Mouse (Mus musculus): ENCODE measurements around the gene Gm49416.

Gm49416 gene

DNA sequence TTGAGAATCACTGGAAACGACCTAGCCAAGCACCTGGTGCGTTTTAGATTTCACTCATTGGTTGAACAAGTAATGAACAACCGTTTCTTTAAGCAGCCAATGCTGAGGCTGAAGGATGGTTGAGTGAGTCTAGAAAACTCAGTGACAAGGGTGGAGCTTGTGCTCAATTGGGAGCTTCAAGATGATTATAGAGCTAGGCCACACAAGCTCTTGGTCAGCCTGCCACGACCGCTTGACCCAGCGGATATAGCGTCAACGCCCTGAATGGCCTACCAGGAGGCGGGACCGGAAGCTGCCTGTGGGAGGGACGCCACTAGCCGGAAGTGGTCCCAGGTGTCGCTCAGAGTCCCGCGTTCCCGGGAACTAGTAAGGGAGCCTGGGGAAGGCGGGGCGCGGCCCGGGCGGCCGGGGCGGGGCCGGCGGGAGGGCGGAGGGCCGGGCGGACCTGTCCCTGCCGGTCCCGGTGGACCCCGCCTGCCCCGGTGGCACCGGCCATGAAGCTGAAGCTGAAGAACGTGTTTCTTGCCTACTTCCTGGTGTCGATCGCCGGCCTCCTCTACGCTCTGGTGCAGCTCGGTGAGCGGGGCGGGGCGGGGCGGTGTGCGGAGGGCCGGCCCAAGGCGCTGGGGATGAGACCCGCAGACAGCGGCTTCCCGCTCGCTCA, 31.5 kb downstream of the Gm49416 start, which contains the start of gene B3gat3:
B3gat3 (plus strand) TSS at position 302 of the 664 bp plus-strand sequence.
- DNase-seq (ENCODE audit: low read depth, low spot score): peak; percentile 86

DNA sequence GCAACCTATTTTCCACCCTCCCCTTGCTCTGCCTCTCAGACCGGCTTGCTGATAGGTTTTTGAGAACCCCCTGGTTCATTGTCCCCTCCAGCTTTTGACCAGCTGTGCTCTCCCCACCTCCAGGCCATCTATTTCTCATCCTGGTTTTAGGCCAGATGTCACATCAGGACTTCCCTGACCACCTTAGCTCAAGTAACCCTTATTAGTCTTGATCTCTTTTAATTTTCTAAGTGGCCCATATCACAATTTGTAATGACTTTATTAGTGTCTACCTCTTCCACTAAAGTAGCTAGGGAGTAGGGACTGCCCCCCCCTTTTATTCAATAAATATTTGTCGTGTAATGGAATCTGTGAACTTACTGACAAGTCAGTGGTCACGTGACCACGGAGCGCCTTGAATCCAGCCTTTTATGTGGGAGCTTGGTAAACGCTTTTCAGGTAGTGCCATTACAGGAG, 32.1 kb downstream of the Gm49416 start:
- DNase-seq (ENCODE audit: low read depth, low spot score): no peak

DNA sequence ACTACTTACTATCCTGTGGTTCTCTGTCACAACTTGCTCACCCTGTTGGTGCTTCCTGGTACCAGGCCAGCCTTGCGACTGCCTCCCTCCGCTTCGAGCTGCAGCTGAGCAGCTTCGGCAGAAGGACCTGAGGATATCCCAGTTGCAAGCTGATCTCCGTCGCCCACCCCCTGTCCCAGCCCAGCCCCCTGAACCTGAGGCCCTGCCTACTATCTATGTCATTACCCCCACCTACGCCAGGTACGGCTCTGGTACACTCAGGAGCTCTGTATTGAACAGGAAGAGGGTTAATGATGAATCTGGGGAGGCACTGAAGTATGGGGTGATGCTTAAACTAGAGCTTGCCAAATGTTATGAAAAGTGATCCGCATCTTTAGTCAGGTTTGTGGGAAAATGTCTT, 33.0 kb downstream of the Gm49416 start:
- no peak for DNase-seq (ENCODE audit: low read depth, low spot score)

DNA sequence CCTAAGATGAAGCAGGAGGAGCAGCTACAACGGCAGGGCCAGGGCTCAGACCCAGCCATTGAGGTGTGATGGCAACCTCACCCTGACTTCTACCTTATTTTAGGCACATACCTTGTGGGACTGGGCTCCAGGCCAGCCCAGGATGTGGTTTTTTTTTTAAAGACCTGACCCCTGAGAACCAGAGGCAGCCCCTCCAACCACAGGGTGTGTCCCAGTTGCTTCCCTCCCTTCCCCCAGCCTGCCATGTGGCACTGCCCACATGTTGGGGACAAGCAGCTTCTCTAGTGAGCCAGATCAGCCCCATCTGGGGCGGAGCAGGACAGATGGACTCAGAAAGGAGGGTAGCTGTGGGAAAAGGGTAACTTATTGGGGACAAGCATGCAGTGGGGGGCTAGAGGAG, 38.0 kb downstream of the Gm49416 start:
- no peak for DNase-seq (ENCODE audit: low read depth, low spot score)

DNA sequence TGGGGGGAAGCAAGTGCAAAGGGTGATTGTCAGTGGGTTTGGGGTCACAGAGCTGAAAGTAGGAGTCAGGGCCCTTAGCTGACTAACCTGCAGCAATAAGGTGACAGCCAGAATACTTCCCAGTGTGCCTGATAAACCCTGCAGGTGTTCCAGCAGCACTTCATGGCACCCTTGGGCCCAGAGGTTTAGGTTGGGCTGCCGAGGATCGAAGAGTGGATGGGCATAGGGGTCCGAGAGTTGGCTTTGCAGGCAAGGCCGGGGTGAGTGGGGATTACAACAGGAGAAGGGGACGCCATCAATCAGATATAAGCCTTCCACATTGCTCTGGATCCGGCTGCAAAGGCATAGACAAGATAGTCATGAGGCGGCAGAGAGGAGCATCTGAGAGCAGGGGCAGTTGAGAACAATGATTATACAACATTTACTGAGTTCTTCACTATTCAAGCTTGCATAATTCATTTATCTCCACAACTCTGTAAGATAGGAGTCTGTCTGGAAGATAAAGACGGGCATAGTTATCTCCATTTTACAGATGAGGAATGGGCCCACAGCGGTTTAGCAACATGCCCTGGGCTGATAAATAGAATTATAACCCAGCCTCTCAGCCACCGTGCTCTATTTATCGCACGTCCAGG, 39.3 kb downstream of the Gm49416 start:
- DNase-seq (ENCODE audit: low read depth, low spot score): no peak

DNA sequence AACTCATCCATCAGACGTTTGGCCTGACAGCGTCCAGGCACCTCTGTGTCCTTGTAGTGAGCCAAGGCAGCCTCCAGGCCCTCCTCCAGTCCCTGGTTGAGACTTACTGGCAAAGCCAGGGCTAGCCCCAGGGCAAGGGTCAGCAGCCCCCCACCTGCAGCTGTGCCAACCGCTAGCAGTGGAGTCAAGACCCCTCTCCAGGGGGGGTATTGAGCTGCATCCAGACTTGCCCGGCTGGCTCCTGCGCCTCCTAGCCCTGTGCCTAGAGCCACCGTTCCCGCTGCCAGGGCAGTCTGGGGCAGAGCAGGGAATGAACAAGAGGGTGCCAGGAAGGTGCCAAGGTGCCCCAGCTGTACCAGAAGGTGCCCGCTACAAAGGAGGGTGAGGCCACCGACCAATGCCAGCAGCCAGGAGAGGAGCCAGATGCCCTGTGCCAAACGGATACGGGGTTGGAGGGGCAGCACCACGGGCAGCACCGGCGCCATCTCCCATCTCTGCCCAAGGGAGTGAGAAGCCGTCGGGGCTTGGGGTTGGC, 40.0 kb downstream of the Gm49416 start:
- DNase-seq (ENCODE audit: low read depth, low spot score): no peak

DNA sequence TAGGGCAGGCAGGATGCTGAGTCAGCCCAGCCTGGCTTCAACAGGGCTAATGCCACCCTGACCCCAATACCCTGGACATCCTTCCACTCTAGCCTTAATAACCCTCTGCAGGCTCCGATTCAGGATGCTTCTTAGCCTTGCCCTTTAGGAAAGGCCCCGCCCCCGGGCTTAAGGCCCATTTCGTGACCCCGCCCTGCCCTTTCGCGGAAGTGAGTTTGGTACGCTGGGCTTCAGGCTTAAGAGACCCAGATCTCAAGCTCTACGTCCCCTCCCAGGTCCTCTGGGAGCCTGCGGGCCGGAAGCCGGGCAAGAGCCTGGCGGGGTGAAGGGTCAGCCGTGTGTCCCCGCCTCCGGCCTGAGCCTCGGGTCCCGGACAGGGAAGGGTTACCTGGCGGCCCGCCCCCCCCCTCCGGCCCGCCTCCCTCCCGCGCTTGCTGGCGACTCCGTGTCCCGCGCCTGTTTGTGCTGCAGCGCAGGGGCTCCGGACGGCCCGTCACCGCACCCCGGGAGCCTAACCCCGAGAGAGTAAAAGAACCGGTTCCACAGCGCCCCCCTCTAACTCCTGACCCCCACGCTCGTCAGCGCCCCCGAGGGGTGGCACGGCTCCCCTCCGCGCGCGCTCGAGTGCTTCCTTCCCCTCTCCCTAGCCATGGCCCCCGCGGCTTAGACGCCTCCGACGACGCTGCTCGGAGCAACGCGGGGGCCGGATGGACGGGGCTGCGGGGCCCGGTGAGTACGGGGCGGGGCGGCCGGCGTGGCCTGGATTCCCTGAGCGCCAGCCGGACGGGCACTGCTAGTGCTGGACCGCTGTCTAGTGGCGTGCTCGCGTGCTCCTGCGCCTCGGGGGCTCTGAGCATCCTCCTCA, 40.7 kb downstream of the Gm49416 start, which contains the start of the genes Rom1 and Eml3:
Rom1 (minus strand) TSS at position 133 of the 865 bp plus-strand sequence.
Eml3 (plus strand) TSS at position 329 of the 865 bp plus-strand sequence.
- DNase-seq (ENCODE audit: low read depth, low spot score): peak; percentile 53

DNA sequence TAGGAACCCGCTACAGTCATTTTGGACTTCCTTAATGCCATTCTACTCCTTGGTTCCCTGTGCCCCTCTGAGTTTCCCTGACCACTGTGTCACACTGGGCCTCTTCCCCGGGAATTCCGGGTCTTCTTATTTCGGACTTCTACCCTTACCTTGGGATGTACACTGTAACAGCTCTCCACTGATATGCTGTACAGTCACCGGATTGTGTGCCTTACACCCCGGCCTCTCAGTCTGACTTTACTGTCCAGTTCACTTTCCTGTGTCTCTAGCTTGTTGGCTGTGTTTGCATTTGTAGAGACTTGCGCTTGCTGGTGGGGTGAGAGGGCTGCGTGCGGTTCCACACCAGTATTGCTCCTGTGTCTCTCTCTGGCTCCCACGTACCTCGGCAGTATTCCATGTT, 41.4 kb downstream of the Gm49416 start:
- DNase-seq (ENCODE audit: low read depth, low spot score): no peak

DNA sequence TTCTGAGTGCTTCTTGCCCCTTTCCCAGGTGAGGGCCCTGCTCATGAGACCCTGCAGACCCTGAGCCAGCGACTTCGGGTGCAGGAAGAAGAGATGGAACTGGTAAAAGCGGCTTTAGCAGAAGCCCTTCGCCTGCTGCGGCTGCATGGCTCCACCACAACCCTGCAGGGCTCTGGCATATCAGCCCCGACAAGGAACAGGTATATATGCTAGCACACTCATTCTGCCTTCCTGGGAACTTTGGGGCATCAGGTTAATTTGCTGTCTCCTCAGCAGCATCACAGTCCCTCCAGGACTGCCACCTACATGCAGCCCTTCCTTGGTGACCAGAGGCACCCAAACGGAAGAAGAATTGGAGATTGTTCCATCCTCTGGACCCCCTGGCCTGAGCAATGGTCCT, 42.0 kb downstream of the Gm49416 start:
- DNase-seq (ENCODE audit: low read depth, low spot score): no peak

DNA sequence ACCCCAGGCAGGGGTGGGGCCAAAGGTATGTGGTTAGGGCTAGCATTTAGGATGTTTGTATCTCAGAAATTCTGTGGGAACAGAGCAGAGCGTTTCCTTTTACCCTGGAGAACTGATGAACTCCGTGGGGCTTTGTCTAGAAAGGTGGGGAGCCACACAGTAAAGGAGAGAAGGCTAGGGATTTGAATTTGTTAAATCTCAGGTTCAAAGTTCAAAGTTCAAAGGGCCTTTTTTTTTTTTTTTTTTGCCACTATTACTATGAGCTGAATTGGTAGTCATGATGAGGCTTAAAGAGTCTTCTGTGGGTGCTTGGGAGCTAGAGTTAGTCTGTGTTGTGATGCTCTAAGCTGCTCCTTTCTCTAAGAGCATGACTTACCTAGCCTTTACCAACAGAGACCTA, 48.0 kb downstream of the Gm49416 start:
- no peak for DNase-seq (ENCODE audit: low read depth, low spot score)

DNA sequence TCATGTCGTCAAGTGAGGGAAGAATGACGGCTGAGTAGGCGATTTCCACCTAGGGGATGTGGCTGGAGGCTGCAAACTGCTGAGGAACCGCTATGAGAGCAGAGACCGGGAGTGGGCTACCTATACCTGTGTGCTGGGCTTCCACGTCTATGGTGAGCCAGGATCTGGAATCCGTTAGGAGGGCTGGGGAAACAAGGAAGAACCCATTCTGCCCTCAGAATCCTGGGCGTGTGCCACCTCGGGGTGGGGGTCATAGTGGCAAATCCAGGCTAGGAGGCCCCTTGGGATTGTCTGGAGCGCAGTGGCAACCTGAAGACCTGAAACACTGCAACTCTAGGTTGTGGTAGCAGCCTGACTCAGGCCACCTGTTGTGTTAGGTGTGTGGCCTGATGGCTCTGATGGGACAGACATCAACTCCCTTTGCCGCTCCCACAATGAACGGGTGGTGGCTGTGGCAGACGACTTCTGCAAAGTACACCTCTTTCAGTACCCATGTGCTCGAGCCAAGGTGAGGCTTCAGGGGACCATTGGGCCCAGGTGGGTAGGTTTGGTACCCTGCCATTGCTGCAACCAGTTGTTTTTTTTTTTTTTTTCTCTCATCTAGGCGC, 51.9 kb downstream of the Gm49416 start:
- no peak for DNase-seq (ENCODE audit: low read depth, low spot score)

DNA sequence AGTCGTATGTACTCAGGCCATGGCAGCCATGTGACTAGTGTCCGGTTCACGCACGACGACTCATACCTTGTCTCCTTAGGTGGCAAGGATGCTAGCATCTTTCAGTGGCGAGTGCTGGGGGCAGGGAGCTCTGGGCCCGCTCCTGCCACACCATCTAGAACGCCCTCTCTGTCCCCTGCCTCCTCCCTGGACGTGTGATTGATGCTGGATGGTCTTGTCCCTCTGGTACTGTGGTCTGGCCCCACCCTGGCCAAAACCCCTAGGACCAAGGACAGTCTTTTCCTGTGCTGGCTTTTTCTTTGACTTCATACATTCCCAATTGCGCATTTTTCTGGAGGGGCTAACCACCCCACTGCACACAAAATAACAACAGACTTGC, 52.4 kb downstream of the Gm49416 start:
- no peak for DNase-seq (ENCODE audit: low read depth, low spot score)

DNA sequence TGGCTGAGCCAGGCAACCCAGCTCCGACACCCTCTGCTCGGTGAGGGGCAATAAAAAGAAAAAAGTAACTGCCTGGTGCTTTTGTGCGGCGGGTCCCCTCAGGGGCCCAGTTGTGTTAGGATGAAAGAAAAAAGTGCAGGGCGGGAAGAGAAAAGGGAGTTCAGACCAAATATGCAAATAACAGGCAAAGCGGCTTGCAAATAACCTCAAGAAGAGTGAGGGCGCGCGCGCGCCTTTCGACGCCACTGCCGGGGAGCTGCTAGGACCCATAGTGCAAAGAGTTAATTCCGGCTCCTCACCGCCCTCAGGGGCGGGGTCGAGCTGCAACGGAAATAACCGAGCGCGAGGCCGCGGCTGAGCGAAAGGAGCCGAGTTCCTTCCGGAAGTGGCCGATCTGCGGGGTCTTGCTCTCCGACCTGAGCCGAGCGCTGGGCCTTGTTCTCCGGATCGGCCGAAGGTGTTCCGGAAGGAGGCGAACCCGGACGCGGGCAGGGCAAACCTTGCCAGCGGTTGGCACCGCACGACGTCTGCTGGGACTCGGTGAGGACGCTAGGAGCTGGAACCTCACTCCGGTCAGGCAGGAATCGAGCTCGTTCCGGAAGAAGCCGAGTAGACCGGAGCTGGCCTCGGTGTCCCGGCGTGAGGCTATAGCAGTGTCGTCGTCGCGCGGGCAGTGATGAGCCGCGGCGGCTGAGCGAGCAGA, 52.9 kb downstream of the Gm49416 start, which contains the start of gene Mta2:
Mta2 (plus strand) TSS at position 361 of the 703 bp plus-strand sequence.
- DNase-seq (ENCODE audit: low read depth, low spot score): peak; percentile 95

DNA sequence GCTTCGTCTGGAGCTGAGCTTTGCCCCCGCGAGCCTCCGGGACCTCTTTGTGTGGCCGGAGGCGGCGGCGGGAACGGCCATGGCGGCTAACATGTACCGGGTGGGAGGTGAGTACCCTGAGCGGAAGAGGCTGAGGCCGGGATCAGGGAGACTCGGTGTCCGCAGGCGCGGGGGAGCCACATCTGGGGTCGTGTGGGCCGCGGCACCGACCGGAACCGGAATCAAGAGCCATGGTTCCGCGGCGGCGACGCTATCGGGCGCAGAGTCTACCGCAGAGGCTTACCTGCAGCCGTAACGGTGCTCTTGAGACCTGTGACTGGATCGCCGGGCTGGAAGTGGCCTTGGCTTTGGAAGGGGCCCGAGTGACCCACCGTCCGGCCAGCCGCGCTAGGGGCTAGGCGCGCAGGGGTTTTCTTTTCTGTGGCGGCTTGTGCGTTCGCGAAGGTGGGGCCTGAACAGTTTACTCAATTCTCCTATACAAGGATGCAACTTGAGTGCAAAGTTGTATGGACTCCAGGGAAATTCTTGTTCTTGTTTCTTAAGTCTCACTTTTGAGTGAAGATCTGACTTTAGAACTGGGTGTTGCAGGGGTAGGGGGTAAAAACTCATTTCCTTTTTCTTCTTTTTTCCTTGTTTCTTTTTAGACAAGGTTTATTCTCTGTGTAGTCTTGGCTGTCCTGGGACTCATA, 53.7 kb downstream of the Gm49416 start:
- no peak for DNase-seq (ENCODE audit: low read depth, low spot score)

DNA sequence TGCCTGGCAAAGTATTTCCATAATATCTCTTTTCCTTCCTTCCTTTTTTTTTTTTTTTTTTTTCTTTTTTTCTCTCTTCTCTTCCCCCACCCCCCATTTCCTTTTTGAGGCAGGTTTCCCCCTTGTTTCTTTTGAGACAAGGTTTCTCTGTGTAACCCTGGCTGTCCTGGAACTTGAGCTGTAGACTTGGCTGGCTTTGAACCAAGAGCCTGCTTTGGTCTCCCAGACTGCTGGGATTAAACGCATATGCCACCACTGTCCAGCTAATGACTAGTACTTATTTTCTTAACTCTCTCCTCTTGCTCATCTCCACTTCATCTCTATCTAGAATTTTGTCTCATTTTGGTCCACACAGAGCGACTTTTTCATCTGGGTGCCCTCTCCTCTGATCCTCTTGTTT, 54.3 kb downstream of the Gm49416 start:
- DNase-seq (ENCODE audit: low read depth, low spot score): no peak

DNA sequence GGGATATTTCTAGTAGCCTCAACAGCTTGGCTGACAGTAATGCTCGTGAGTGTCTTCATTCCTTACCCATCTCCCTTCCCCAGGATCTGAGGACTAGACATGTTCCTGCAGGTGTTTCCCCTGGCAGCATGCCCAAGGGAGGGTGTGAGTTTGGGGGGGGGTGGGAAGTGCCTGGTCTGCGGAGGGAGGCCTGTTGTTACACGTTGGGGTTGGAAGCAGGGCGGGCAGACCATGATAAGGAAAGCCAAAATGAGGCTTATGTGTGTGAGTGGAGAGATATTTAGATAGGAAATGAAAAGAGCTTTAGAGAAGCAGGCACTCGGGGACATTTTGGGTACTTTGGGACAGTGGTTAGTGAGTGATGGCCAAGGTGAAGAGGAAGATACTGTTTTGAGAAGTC, 55.3 kb downstream of the Gm49416 start:
- no peak for DNase-seq (ENCODE audit: low read depth, low spot score)

DNA sequence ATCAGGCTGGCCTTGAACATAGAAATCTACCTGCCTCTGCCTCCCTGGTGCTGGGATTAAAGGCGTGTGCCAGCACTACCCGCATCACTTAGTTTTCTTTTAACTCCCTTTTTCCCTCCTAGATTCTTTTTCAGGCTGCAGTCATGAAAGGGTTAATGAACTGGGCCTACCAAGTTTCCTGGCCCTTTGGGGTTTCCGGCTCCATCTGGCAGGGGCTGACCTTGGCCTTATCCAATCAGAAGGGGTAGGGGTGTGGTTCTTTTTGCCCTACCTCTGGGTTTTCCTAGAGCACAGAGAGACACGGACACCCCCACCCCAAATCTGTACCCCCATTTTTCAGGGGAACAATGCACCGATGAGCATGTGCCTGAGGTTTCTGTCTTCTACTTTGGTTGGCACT, 56.0 kb downstream of the Gm49416 start:
- DNase-seq (ENCODE audit: low read depth, low spot score): no peak
